Comparison of ENCODE assay signal across 20 mouse cellular contexts in genomic region chr4:104548287-104548686, GRCm38 (mm10).
"Had no signal": no experiment of that assay in that cellular context is flagged by ENCODE, and none has a peak within 500 bp of the region (broad histone marks: within the 10 kb centered on the region; RNA-seq: fewer than 3 reads in every experiment).

No protein-coding gene starts in this region.

- H3K27ac ChIP-seq: lung, embryonic 15.5 days; midbrain, embryonic 10.5 days; midbrain, embryonic 12.5 days; neural tube, embryonic 13.5 days; neural tube, embryonic 15.5 days had no signal

- H3K9me3 ChIP-seq: lung, embryonic 15.5 days; midbrain, embryonic 10.5 days; midbrain, embryonic 12.5 days; neural tube, embryonic 13.5 days; neural tube, embryonic 15.5 days had no signal

- H3K4me3 ChIP-seq: lung, embryonic 15.5 days; midbrain, embryonic 10.5 days; midbrain, embryonic 12.5 days; myocyte; neural tube, embryonic 13.5 days; neural tube, embryonic 15.5 days had no signal

- H3K4me2 ChIP-seq: lung, embryonic 15.5 days; midbrain, embryonic 12.5 days; neural tube, embryonic 13.5 days; neural tube, embryonic 15.5 days had no signal

- DNase-seq: lung, adult 2 months; lung, postnatal 14 days; lung, postnatal 4 days; midbrain, embryonic 14.5 days; retina, postnatal 1 day; right cerebral cortex, adult 18-20 months; right cerebral cortex, postnatal 25 days; right cerebral cortex, postnatal 4 days; spleen, adult 18-20 months; thymus, adult 18-20 months; thymus, postnatal 14 days; thymus, postnatal 36 days had no signal

- H3K4me1 ChIP-seq: lung, embryonic 15.5 days; neural tube, embryonic 13.5 days had no signal

- ATAC-seq: lung, postnatal 0 days; midbrain, embryonic 16.5 days had no signal

- H3K27me3 ChIP-seq: lung, embryonic 15.5 days; neural tube, embryonic 13.5 days; neural tube, embryonic 15.5 days had no signal

- H3K36me3 ChIP-seq: lung, embryonic 15.5 days; midbrain, embryonic 10.5 days; midbrain, embryonic 12.5 days; neural tube, embryonic 13.5 days; neural tube, embryonic 15.5 days had no signal

- H3K9ac ChIP-seq: lung, embryonic 15.5 days; midbrain, embryonic 12.5 days; neural tube, embryonic 13.5 days; neural tube, embryonic 15.5 days had no signal
